Mouse (Mus musculus) stomach, postnatal 0 days (tissue): ENCODE data around the gene Fam89b. TPM values are rescaled to one million over a fixed set of nuclear protein-coding genes. Genes with fewer than 3 reads are reported as not detected.

Source experiments
- ATAC-seq: fragments of 200-750 bp; cut with Nextera tagmentation; 2 replicates; pipeline ENCODE4 v1.8.0; 2017; ENCODE audit not compliant: low FRiP score, low TSS enrichment
- DNase-seq: peaks from one replicate; pipeline ENCODE4 v3.0.0-alpha.2; 2016; ENCODE audit warnings: low spot score
- H3K27ac ChIP-seq: fragments of 300-500 bp; sonication (generic); replicated peaks from 2 replicates; pipeline ENCODE4 v1.5.1; 2014; ENCODE audit warnings: mild to moderate bottlenecking, control low read depth
- H3K27me3 ChIP-seq: fragments of 300-500 bp; sonication (generic); 2 replicates; pipeline ENCODE4 v1.6.1; 2014; ENCODE audit warnings: low read length; ENCODE audit not compliant: control insufficient read depth, insufficient read depth
- H3K36me3 ChIP-seq: fragments of 300-500 bp; sonication (generic); 2 replicates; pipeline ENCODE4 v1.6.1; 2014; ENCODE audit warnings: low read length, mixed read lengths; ENCODE audit not compliant: control insufficient read depth, insufficient read depth
- H3K4me1 ChIP-seq: fragments of 300-500 bp; sonication (generic); replicated peaks from 2 replicates; pipeline ENCODE4 v1.6.1; 2014; ENCODE audit warnings: antibody characterized with exemption; ENCODE audit not compliant: control insufficient read depth, insufficient read depth
- H3K4me2 ChIP-seq: fragments of 300-500 bp; sonication (generic); replicated peaks from 2 replicates; pipeline ENCODE4 v1.6.1; 2014; ENCODE audit warnings: low read depth, mild to moderate bottlenecking, control low read depth, moderate library complexity
- H3K4me3 ChIP-seq: fragments of 300-500 bp; sonication (generic); 2 replicates; pipeline ENCODE4 v1.5.1; 2014; ENCODE audit warnings: low read depth, low read length, control low read depth
- H3K9ac ChIP-seq: fragments of 300-500 bp; sonication (generic); 2 replicates; pipeline ENCODE4 v1.6.1; 2014; ENCODE audit warnings: mild to moderate bottlenecking, low read length, control low read depth, mixed read lengths
- H3K9me3 ChIP-seq: fragments of 300-500 bp; sonication (generic); 2 replicates; pipeline ENCODE4 v1.6.1; 2016; ENCODE audit warnings: low read length; ENCODE audit not compliant: control insufficient read depth
- CTCF ChIP-seq: IDR thresholded peaks from 2 replicates; pipeline ENCODE4 v1.5.1; 2016; ENCODE audit warnings: antibody characterized with exemption, low read depth, mild to moderate bottlenecking, moderate library complexity
- EP300 ChIP-seq: optimal IDR thresholded peaks from 2 replicates; pipeline ENCODE3; 2016; ENCODE audit warnings: antibody characterized with exemption
- WGBS: fragments of 180-500 bp; shearing (Covaris S2); extraction: QIAGEN DNeasy Blood & Tissue Kit; methylation state at CpG from one replicate; pipeline ENCODE4 v1.1.7; 2014; 5-methylcytosine and 5-hydroxymethylcytosine counted together
- polyA plus RNA-seq: library from polyadenylated mRNA; unstranded; fragments of >200 nt; fragmentation: Nextera tagmentation; extraction: Ambion mirVana; gene quantifications from 2 replicates; pipeline ENCODE4 v1.2.1, GENCODE M21; 2015

Gene Fam89b
- polyA plus RNA-seq, 1 experiment from 2014 or later = 51.9 TPM

DNA sequence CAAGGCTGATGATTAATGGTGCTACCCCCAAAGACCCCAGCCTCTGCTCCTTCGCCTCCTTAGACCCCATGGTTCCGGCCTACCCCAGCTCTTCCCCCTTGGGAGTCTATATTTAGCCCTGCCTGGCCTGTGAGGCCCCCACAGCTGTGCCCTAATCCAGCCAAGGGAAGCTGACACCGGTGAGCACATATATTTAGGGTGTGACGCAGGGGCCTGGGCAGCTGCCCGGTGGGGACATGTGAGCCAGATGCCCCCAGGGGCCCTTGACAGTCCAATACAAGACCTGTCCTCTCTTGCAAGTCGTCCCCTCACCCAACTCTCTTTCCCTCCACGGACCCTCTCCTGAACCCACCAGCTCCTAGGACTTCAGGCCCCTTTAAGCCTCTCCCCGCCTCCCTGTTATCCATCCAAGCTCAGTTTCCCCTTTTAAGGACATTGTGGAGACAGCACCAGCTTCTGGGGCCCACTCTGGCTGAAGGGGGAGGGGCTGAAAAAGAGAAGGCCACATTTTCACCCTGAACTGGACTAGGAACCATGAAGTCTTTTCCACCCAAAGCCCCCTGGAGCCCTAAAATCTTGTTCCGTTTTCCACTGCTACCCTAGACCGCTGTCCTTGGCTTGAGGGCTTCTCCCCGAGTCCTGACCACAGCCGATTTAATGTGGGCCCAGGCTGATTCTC is 4.3 kb downstream of the Fam89b start:
- Histone ChIP-seq H3K9me3 (no peaks in the 10 kb centered on the region), H3K27ac (peak overlapping the region; percentile 93), H3K36me3 (peaks cover 21% of the 10 kb centered on the region), H3K4me2 (peak overlapping the region; percentile 92), H3K27me3 (no peaks in the 10 kb centered on the region), H3K4me3 (peak overlapping the region; percentile 57), H3K4me1 (peaks cover 4% of the 10 kb centered on the region), H3K9ac (peak overlapping the region; percentile 76)
- ATAC-seq = peak; percentile 34
- 41% methylated on average over 12 of the region's 12 CpGs for WGBS
- peak; percentile 47 for DNase-seq
- TF ChIP-seq CTCF = no peak
- peak; percentile 62 for TF ChIP-seq EP300

DNA sequence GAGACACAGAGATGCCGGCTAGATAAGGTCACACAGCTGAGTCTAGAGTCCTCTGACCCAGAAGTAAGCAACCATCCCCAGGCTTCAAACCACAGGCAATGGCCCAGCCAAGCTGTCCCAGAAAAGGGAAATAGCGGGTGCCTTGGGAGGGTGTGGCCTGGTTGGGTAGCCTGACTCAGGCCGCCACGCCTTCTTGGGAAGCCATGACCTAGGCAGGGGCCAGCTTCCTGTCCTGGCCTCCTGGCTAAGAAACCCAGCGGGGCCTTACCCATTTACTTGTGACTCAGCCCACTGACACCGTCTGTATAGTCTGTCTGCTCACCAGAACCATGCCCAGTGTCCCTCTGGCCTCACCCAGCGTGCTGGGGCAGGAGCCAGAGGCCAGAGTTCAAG is 4.9 kb downstream of the Fam89b start:
- Histone ChIP-seq H3K9ac (peak overlapping the region; percentile 76), H3K9me3 (no peaks in the 10 kb centered on the region), H3K36me3 (peaks cover 27% of the 10 kb centered on the region), H3K27me3 (no peaks in the 10 kb centered on the region), H3K4me3 (peak overlapping the region; percentile 57), H3K4me1 (peaks cover 4% of the 10 kb centered on the region), H3K4me2 (peak overlapping the region; percentile 92), H3K27ac (peak overlapping the region; percentile 93)
- TF ChIP-seq CTCF (no peak), EP300 (no peak)
- DNase-seq = peak; percentile 71
- peak; percentile 59 for ATAC-seq
- 32% methylated on average over 7 of the region's 7 CpGs for WGBS

- TF ChIP-seq CTCF = no peak
- TF ChIP-seq EP300 = no peak
- H3K9me3 ChIP-seq = no peaks in the 10 kb centered on the region
- peak overlapping the region; percentile 76 for H3K9ac ChIP-seq
- ATAC-seq = 0 out of 2 replicates have a peak, but pooled peaks have one; percentile 0
- peak overlapping the region; percentile 92 for H3K4me2 ChIP-seq
- peak overlapping the region; percentile 57 for H3K4me3 ChIP-seq
- WGBS = 56% methylated on average over 4 of the region's 4 CpGs
- H3K27ac ChIP-seq = peak overlapping the region; percentile 93
- H3K27me3 ChIP-seq = no peaks in the 10 kb centered on the region
- DNase-seq = no peak
- peaks cover 4% of the 10 kb centered on the region for H3K4me1 ChIP-seq
- peaks cover 31% of the 10 kb centered on the region for H3K36me3 ChIP-seq
These were observed 5.4 kb downstream of the Fam89b start for GRCm38 (mm10) chr19:5723934-5724548.

DNA sequence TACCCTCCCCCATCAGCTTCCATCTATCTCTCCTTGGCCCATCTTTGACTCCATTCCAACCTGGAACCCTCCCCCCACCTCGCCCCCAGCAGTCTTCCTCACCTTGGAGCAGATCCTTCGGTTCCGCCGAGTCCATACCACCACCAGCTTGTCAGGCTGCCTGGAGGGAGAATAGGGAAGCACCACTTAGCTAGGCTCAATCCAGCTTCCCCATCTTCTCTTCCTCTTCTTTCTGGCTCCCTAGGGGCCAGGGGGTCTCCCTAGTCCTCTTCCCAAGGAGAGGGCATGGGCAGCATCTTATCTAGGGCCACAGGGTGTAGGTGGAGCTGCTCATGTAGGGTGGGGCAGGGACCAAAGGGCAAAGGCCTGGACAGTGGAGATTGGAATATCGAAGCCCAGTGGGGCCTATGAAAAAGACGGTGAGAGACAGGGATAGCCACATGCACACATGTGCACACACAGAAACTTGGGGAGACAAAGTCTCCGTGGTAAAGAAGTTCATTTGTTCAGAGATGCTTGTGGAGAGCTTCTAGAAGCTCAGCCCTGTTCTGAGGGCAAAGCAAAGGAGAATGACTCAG is 6.5 kb downstream of the Fam89b start:
- TF ChIP-seq CTCF (no peak), EP300 (no peak)
- no peak overlapping the region for H3K4me3 ChIP-seq
- no peaks in the 10 kb centered on the region for H3K27me3 ChIP-seq
- peaks cover 38% of the 10 kb centered on the region for H3K36me3 ChIP-seq
- no peak overlapping the region for H3K4me2 ChIP-seq
- H3K9me3 ChIP-seq = no peaks in the 10 kb centered on the region
- no peak overlapping the region for H3K9ac ChIP-seq
- H3K4me1 ChIP-seq = no peaks in the 10 kb centered on the region
- DNase-seq (no peak), ATAC-seq (no peak)
- no peak overlapping the region for H3K27ac ChIP-seq
- 86% methylated on average over 7 of the region's 7 CpGs for whole genome bisulfite sequencing

DNA sequence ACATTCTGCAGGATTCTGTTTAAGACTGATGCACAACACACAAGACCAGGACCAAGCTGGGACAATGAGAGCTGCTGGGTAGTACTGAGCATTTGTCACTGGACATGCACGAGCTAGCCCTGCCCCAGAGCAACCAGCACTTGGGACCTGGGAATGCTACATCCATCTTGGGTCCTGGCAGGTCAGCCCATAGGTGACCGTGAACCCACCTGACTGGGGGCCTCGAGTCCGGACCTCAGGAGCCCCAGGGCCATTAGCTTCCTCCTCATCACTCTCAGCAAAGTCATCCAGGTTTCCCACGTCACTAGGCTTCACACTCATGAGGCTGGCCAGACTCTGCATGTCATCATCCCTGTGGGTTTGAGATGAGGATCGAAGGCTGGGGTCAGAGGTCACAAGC is 8.2 kb downstream of the Fam89b start:
- DNase-seq (no peak), ATAC-seq (no peak)
- H3K4me1 ChIP-seq = no peaks in the 10 kb centered on the region
- no peaks in the 10 kb centered on the region for H3K9me3 ChIP-seq
- no peak overlapping the region for H3K4me2 ChIP-seq
- H3K27ac ChIP-seq = no peak overlapping the region
- WGBS = 84% methylated on average over 6 of the region's 6 CpGs
- H3K27me3 ChIP-seq = no peaks in the 10 kb centered on the region
- TF ChIP-seq CTCF (no peak), EP300 (no peak)
- no peak overlapping the region for H3K9ac ChIP-seq
- peaks cover 38% of the 10 kb centered on the region for H3K36me3 ChIP-seq
- no peak overlapping the region for H3K4me3 ChIP-seq

- H3K4me1 ChIP-seq = peaks cover 7% of the 10 kb centered on the region; the same call in 1 of the 2 replicates
- H3K9ac ChIP-seq = no peak overlapping the region
- 57% methylated on average over 10 of the region's 10 CpGs for WGBS
- TF ChIP-seq EP300 (no peak), CTCF (no peak)
- no peak overlapping the region for H3K4me2 ChIP-seq
- no peaks in the 10 kb centered on the region for H3K9me3 ChIP-seq
- H3K4me3 ChIP-seq = no peak overlapping the region
- H3K27me3 ChIP-seq = no peaks in the 10 kb centered on the region
- H3K27ac ChIP-seq = no peak overlapping the region
- peaks cover 34% of the 10 kb centered on the region for H3K36me3 ChIP-seq
- ATAC-seq (no peak), DNase-seq (no peak)
These were observed 12.5 kb downstream of the Fam89b start for GRCm38 (mm10) chr19:5716955-5717354.
